Mouse (Mus musculus): ENCODE results near the gene Dock6. TPM values are rescaled to one million over a fixed set of nuclear protein-coding genes. Genes with fewer than 3 reads are reported as not detected.

Dock6 gene
- polyA plus RNA-seq, 1 experiment from 2014 or later: 11.8 TPM

DNA sequence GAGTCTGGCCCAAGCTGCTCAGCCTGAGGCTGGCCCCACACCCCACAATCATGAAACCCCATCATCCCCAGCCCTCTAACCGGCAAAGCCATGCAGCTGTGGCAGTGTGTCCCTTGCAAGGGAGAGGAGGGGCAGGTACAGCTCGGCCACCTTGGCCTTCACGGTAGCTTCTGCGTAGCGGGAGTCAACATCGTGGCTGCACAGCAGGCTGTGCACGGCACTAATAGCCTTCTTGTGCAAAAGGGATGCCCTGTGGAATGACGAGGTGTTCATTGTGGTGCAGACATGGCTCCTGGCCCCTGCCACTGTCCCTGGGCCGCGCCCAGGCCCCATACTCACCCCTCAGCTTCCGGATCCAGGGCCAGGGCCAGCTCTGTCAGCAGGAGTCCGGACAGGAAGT, 32.3 kb downstream of the Dock6 start:
- H3K9me3 ChIP-seq (ENCODE audit: control insufficient read depth, low read length): no peaks in the 10 kb centered on the region
- 93% methylated on average over 12 of the region's 12 CpGs for WGBS
- no peak for ATAC-seq
- H3K4me1 ChIP-seq (replicated peaks; ENCODE audit: control insufficient read depth, insufficient read depth, low read length): peaks cover 16% of the 10 kb centered on the region
- no peak overlapping the region for H3K4me2 ChIP-seq (ENCODE audit: low read length)
- H3K9ac ChIP-seq (replicated peaks; ENCODE audit: low read depth, low read length): 0 out of 2 replicates have a peak overlapping the region, but pooled peaks have one; percentile 16
- H3K4me3 ChIP-seq (replicated peaks; ENCODE audit: low read length): no peak overlapping the region
- H3K36me3 ChIP-seq (ENCODE audit: control insufficient read depth, insufficient read depth): no peaks in the 10 kb centered on the region
- H3K27me3 ChIP-seq (replicated peaks; ENCODE audit: control insufficient read depth, insufficient read depth, low read length): no peaks in the 10 kb centered on the region
- H3K27ac ChIP-seq (ENCODE audit: low read length): peak overlapping the region; percentile 84

- 83% methylated on average over 2 of the region's 2 CpGs for WGBS
- peak; percentile 84 for ATAC-seq
Measured at GRCm38 (mm10) chr9:21819181-21819729, 33.2 kb downstream of the Dock6 start.

DNA sequence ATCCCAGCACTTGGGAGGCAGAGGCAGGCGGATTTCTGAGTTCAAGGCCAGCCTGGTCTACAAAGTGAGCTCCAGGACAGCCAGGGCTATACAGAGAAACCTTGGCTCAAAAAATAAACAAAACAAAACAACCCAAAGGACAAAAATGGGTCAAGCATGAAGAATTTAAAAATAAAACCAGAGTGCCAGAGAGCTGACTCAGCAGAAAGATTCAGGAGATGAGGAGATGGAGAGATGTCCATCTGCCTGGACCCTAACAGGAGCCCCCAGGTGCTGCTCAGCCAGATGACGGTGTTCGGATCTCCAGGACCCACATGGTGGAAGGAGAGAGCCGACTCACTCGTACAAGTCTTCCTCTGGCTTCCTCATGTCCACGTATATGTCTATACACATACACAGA, 33.9 kb downstream of the Dock6 start:
- H3K9me3 ChIP-seq (ENCODE audit: control insufficient read depth, low read length): no peaks in the 10 kb centered on the region
- no peak overlapping the region for H3K4me2 ChIP-seq (ENCODE audit: low read length)
- no peaks in the 10 kb centered on the region for H3K36me3 ChIP-seq (ENCODE audit: control insufficient read depth, insufficient read depth)
- peaks cover 16% of the 10 kb centered on the region for H3K4me1 ChIP-seq (replicated peaks; ENCODE audit: control insufficient read depth, insufficient read depth, low read length)
- no peak overlapping the region for H3K4me3 ChIP-seq (replicated peaks; ENCODE audit: low read length)
- H3K27me3 ChIP-seq (replicated peaks; ENCODE audit: control insufficient read depth, insufficient read depth, low read length): no peaks in the 10 kb centered on the region
- WGBS: 94% methylated on average over 6 of the region's 6 CpGs
- H3K9ac ChIP-seq (replicated peaks; ENCODE audit: low read depth, low read length): no peak overlapping the region
- ATAC-seq: no peak
- peak overlapping the region; percentile 84 for H3K27ac ChIP-seq (ENCODE audit: low read length)

More at GRCm38 (mm10) chr9:21819181-21819729, 33.2 kb downstream of the Dock6 start:
- Histone ChIP-seq H3K27ac (ENCODE audit: low read length) (peak overlapping the region; percentile 84), H3K4me1 (replicated peaks; ENCODE audit: control insufficient read depth, insufficient read depth, low read length) (peaks cover 16% of the 10 kb centered on the region), H3K9me3 (ENCODE audit: control insufficient read depth, low read length) (no peaks in the 10 kb centered on the region), H3K36me3 (ENCODE audit: control insufficient read depth, insufficient read depth) (no peaks in the 10 kb centered on the region), H3K4me2 (ENCODE audit: low read length) (no peak overlapping the region), H3K9ac (replicated peaks; ENCODE audit: low read depth, low read length) (no peak overlapping the region), H3K27me3 (replicated peaks; ENCODE audit: control insufficient read depth, insufficient read depth, low read length) (no peaks in the 10 kb centered on the region), H3K4me3 (replicated peaks; ENCODE audit: low read length) (no peak overlapping the region)

- H3K9me3 ChIP-seq (ENCODE audit: control insufficient read depth, low read length): no peaks in the 10 kb centered on the region
- H3K9ac ChIP-seq (replicated peaks; ENCODE audit: low read depth, low read length): no peak overlapping the region
- H3K27me3 ChIP-seq (replicated peaks; ENCODE audit: control insufficient read depth, insufficient read depth, low read length): no peaks in the 10 kb centered on the region
- ATAC-seq: no peak
- H3K4me2 ChIP-seq (ENCODE audit: low read length): no peak overlapping the region
- no peak overlapping the region for H3K27ac ChIP-seq (ENCODE audit: low read length)
- peaks cover 16% of the 10 kb centered on the region for H3K4me1 ChIP-seq (replicated peaks; ENCODE audit: control insufficient read depth, insufficient read depth, low read length)
- no peak overlapping the region for H3K4me3 ChIP-seq (replicated peaks; ENCODE audit: low read length)
- 75% methylated on average over 4 of the region's 4 CpGs for WGBS
- H3K36me3 ChIP-seq (ENCODE audit: control insufficient read depth, insufficient read depth): no peaks in the 10 kb centered on the region
Measured at GRCm38 (mm10) chr9:21818125-21818524, 34.3 kb downstream of the Dock6 start.

GRCm38 (mm10) chr9:21816716-21817305, 35.6 kb downstream of the Dock6 start:
- ATAC-seq: no peak

GRCm38 (mm10) chr9:21811170-21811569, 41.3 kb downstream of the Dock6 start:
- Histone ChIP-seq H3K4me2 (ENCODE audit: low read length) (no peak overlapping the region), H3K27me3 (replicated peaks; ENCODE audit: control insufficient read depth, insufficient read depth, low read length) (no peaks in the 10 kb centered on the region), H3K4me3 (replicated peaks; ENCODE audit: low read length) (no peak overlapping the region), H3K9ac (replicated peaks; ENCODE audit: low read depth, low read length) (no peak overlapping the region), H3K9me3 (ENCODE audit: control insufficient read depth, low read length) (no peaks in the 10 kb centered on the region), H3K4me1 (replicated peaks; ENCODE audit: control insufficient read depth, insufficient read depth, low read length) (no peaks in the 10 kb centered on the region), H3K36me3 (ENCODE audit: control insufficient read depth, insufficient read depth) (no peaks in the 10 kb centered on the region), H3K27ac (ENCODE audit: low read length) (no peak overlapping the region)
- WGBS: 94% methylated on average over 5 of the region's 5 CpGs
- ATAC-seq: no peak

More at GRCm38 (mm10) chr9:21816716-21817305, 35.6 kb downstream of the Dock6 start:
- 78% methylated on average over 9 of the region's 9 CpGs for WGBS
- H3K9me3 ChIP-seq (ENCODE audit: control insufficient read depth, low read length): no peaks in the 10 kb centered on the region
- no peak overlapping the region for H3K9ac ChIP-seq (replicated peaks; ENCODE audit: low read depth, low read length)
- H3K4me2 ChIP-seq (ENCODE audit: low read length): no peak overlapping the region
- no peak overlapping the region for H3K27ac ChIP-seq (ENCODE audit: low read length)
- H3K36me3 ChIP-seq (ENCODE audit: control insufficient read depth, insufficient read depth): no peaks in the 10 kb centered on the region
- H3K27me3 ChIP-seq (replicated peaks; ENCODE audit: control insufficient read depth, insufficient read depth, low read length): no peaks in the 10 kb centered on the region
- no peak overlapping the region for H3K4me3 ChIP-seq (replicated peaks; ENCODE audit: low read length)
- peaks cover 16% of the 10 kb centered on the region for H3K4me1 ChIP-seq (replicated peaks; ENCODE audit: control insufficient read depth, insufficient read depth, low read length)

GRCm38 (mm10) chr9:21808561-21808960, 43.9 kb downstream of the Dock6 start:
- Histone ChIP-seq H3K9me3 (ENCODE audit: control insufficient read depth, low read length) (no peaks in the 10 kb centered on the region), H3K4me3 (replicated peaks; ENCODE audit: low read length) (no peak overlapping the region)
- 67% methylated on average over 3 of the region's 3 CpGs for WGBS

GRCm38 (mm10) chr9:21806976-21807375, 45.5 kb downstream of the Dock6 start:
- Histone ChIP-seq H3K4me3 (replicated peaks; ENCODE audit: low read length) (no peak overlapping the region), H3K9ac (replicated peaks; ENCODE audit: low read depth, low read length) (no peak overlapping the region), H3K4me2 (ENCODE audit: low read length) (no peak overlapping the region), H3K36me3 (ENCODE audit: control insufficient read depth, insufficient read depth) (no peaks in the 10 kb centered on the region), H3K27ac (ENCODE audit: low read length) (no peak overlapping the region), H3K4me1 (replicated peaks; ENCODE audit: control insufficient read depth, insufficient read depth, low read length) (0 out of 2 replicates have a peak, but pooled peaks cover 2% of the 10 kb centered on the region), H3K27me3 (replicated peaks; ENCODE audit: control insufficient read depth, insufficient read depth, low read length) (no peaks in the 10 kb centered on the region), H3K9me3 (ENCODE audit: control insufficient read depth, low read length) (no peaks in the 10 kb centered on the region)
- WGBS: 84% methylated on average over 11 of the region's 11 CpGs
- ATAC-seq: no peak

More at GRCm38 (mm10) chr9:21808561-21808960, 43.9 kb downstream of the Dock6 start:
- no peak overlapping the region for H3K27ac ChIP-seq (ENCODE audit: low read length)
- no peak overlapping the region for H3K9ac ChIP-seq (replicated peaks; ENCODE audit: low read depth, low read length)
- no peak for ATAC-seq
- no peak overlapping the region for H3K4me2 ChIP-seq (ENCODE audit: low read length)
- H3K36me3 ChIP-seq (ENCODE audit: control insufficient read depth, insufficient read depth): no peaks in the 10 kb centered on the region
- H3K4me1 ChIP-seq (replicated peaks; ENCODE audit: control insufficient read depth, insufficient read depth, low read length): 0 out of 2 replicates have a peak, but pooled peaks cover 2% of the 10 kb centered on the region
- no peaks in the 10 kb centered on the region for H3K27me3 ChIP-seq (replicated peaks; ENCODE audit: control insufficient read depth, insufficient read depth, low read length)

DNA sequence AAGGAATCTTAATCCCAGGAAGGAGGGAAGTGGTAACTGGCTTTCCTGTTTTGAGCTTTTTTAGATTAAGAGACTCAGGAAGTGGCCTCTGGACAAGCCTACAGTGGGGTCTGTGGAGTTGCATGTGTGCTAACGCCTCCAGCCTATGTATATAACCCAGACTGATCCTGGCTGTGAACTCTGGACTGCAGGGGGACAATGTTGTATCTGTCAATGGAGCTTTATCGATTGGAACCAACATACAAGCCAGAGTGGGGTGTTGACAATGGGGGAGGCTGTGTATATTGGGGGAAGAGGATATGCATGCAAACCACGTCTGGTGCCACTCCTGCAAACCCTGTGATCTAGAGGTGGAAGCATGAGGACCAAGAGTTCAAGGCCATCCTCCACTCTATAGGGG, 46.1 kb downstream of the Dock6 start:
- H3K27me3 ChIP-seq (replicated peaks; ENCODE audit: control insufficient read depth, insufficient read depth, low read length): no peaks in the 10 kb centered on the region
- ATAC-seq: no peak
- H3K36me3 ChIP-seq (ENCODE audit: control insufficient read depth, insufficient read depth): no peaks in the 10 kb centered on the region
- H3K4me3 ChIP-seq (replicated peaks; ENCODE audit: low read length): no peak overlapping the region
- no peak overlapping the region for H3K4me2 ChIP-seq (ENCODE audit: low read length)
- 0 out of 2 replicates have a peak, but pooled peaks cover 2% of the 10 kb centered on the region for H3K4me1 ChIP-seq (replicated peaks; ENCODE audit: control insufficient read depth, insufficient read depth, low read length)
- no peaks in the 10 kb centered on the region for H3K9me3 ChIP-seq (ENCODE audit: control insufficient read depth, low read length)
- no peak overlapping the region for H3K27ac ChIP-seq (ENCODE audit: low read length)
- no peak overlapping the region for H3K9ac ChIP-seq (replicated peaks; ENCODE audit: low read depth, low read length)
- WGBS: 75% methylated on average over 3 of the region's 3 CpGs

All from forebrain, embryonic 16.5 days (tissue).